Mouse (Mus musculus) cerebellum, adult 9-10 months (tissue): ENCODE measurements around the gene Vmn1r163.
"Not testable (repeated sequence)": the region's sequence is repeated elsewhere in the genome, so short reads cannot be mapped to it uniquely, and the experiment has no call there.

Experiments
- DNase-seq: peaks from one replicate; pipeline ENCODE4 v3.0.0; 2022

Gene Vmn1r163

GRCm38 (mm10) chr7:23055240-23055639, at the start of gene Vmn1r163:
Vmn1r163 (plus strand) TSS chr7:23055540.
- DNase-seq = not testable (repeated sequence)

GRCm38 (mm10) chr7:23019823-23020222, 35.5 kb upstream of the Vmn1r163 start, which contains the start of gene Gm4216:
Gm4216 (minus strand) TSS chr7:23019923.
- not testable (repeated sequence) for DNase-seq

GRCm38 (mm10) chr7:23067356-23067755, 12.0 kb downstream of the Vmn1r163 start, which contains the start of gene Gm8720:
Gm8720 (minus strand) TSS chr7:23067456.
- DNase-seq = not testable (repeated sequence)
